Mouse (Mus musculus): ENCODE measurements around the gene Adam12.

DNA sequence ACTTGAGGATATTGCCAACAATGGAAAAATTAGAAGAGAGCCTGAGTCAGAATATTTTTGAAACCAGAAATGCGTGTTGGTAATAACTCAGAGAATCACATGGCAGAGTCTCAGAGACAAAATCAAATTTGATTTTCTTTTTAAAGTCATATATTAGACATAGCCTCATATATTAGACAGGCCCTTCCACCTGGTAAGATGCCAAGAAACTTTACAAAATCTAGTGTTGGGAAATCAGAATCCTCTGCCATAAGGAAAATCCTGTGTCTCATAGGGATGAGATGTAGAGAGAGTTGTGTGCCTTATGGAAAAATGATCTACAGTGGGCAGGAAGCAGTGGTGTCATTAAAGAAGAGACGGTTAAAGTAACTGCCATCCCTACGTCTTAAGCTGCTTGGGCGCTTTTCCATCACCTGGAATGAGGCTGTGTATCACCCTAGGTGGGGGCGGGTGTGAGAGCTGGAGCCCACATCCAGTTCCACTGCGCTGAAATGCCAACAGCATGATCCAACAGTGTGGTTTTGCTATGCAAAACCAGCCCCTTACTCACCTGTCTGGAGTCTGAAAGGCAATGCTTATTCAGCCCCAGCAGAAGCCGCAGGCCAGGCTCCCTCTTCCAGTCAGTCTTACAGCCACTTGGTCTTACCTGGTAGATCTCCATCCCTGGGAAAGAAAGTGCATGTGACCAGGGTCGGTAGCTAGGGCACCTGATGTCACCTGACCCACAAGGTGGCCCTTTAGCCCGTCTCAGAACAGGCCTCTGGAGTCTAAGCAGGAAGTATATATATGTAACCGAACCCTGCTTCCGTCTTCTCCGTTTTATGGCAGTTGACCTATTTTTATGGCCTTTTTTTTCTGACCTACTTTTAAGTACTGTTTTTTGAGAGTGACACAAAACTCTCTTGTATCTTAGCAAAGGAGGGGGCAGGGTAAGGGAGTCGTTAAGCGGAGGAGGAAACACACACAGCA is at the start of gene Adam12:
- TF ChIP-seq CTCF (IDR thresholded peaks at IDR 0.05; ENCODE audit: low read depth): no peak
- TF ChIP-seq EP300 (optimal IDR thresholded peaks at IDR 0.05): no peak

All from stomach, postnatal 0 days (tissue).